Mouse (Mus musculus): ENCODE measurements around the gene Tbc1d1. TPM values are rescaled to one million over a fixed set of nuclear protein-coding genes. Genes with fewer than 3 reads are reported as not detected.
A peak's percentile ranks its signal among the peaks of the same experiment; 100 is the strongest.
"Not testable (repeated sequence)": the region's sequence is repeated elsewhere in the genome, so short reads cannot be mapped to it uniquely, and the experiment has no call there.

Gene Tbc1d1
- total RNA-seq, 2 experiments from 2014 or later, result 17.0 to 20.2 TPM

DNA sequence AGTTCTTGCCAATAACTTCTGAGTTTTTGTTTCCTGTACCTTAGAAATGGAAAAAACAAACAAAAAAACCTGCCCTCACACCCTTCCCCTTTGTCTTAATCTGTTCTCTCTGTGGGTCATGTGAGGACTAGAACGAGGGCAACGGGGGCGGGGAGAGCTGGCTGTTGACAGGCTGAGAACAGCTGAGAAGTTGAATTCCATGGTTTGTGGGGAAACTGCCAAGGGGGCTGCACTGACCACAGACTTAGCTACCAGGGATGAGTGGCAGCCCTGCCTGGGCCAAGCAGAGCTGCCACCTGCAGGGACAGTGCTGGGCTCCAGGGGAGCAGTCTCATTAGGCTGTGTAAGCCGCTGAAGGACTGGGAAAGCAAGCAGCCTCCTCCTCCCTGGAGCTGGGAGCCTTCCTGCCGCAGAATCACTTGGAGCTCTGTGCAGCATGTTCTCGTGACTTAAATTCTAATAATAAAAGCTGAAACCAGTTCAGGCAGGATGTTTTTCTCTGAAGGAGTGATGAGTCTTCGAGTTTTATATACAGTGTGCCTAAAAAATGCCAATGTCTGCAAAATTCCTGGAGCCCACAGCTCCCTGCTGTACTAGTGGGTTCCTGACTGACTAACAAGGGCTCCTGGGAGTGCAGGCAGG lies 180.8 kb downstream of the Tbc1d1 start:
- intact Hi-C loops (cut with DNase I), result no loop called here
- peak; percentile 73 for DNase-seq (ENCODE audit: low spot score)

DNA sequence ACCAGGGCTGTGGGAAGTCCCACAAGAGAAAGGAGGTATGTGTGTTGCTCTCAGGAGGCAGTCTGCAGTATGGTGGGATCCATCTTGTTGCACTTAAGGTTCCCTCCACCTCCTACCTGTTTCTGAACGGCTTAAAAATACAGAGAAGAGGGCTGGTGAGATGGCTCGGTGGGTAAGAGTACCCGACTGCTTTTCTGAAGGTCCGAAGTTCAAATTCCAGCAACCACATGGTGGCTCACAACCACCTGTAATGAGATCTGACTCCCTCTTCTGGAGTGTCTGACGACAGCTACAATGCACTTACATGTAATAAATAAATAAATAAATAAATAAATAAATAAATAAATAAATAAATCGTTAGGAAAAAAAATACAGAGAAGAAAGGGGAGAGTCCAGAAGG lies 182.7 kb downstream of the Tbc1d1 start:
- DNase-seq (ENCODE audit: low spot score); intact Hi-C loops (cut with DNase I): not testable (repeated sequence)

DNA sequence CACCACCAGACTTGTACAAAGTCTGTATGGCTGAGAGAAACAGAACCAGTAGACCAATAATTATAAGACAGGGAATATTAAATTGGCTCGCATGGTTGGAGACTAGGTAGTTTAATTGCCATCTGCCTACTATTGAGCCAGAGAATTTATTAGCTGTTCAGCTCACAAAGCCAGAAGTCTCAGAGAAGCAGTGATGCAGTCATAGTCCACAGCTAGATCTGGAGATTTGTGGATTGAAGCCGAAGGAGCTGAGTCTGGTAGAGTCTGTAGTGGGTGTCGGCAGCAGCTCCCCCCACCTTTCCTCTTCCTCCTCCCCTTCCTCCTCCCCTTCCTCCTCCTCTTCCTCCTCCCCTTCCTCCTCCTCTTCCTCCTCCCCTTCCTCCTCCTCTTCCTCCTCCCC lies 184.3 kb downstream of the Tbc1d1 start:
- intact Hi-C loops (cut with DNase I), result loop anchor here (5.0 kb wide), 1 partner anchor 37 kb away; no protein-coding TSS in a partner anchor
- no peak for DNase-seq (ENCODE audit: low spot score)

GRCm38 (mm10) chr5:64341671-64342070 lies 185.6 kb downstream of the Tbc1d1 start:
- intact Hi-C loops (cut with DNase I), result loop anchor here (5.0 kb wide), 1 partner anchor 36 kb away; no protein-coding TSS in a partner anchor
- DNase-seq (ENCODE audit: low spot score), result no peak

DNA sequence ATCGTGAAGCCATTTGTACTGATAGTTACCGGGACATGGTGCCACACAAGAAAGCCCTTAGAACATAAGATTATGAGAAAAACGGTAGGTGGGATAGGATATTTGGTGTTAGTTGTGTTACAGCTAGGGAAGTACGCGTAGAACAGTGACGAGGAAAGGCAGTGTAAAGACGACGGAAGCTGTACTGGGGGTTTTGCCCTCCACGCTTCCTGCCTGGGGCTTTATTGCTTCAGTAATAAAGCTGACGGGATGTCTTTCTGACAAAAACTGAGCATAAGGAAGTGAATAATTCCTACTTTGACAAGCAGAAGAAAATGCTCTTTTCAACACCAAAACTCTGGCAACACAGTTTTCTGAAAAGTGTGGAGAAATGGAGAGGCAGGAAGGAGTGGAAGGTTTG lies 186.0 kb downstream of the Tbc1d1 start:
- DNase-seq (ENCODE audit: low spot score), result no peak
- intact Hi-C loops (cut with DNase I), result loop anchor here (5.0 kb wide), 1 partner anchor 35 kb away; no protein-coding TSS in a partner anchor

- DNase-seq (ENCODE audit: low spot score), result no peak
- intact Hi-C loops (cut with DNase I), result loop anchor here (2.0 to 5.0 kb wide), 2 partner anchors 33 to 49 kb away; no protein-coding TSS in a partner anchor
These were observed 188.0 kb downstream of the Tbc1d1 start for GRCm38 (mm10) chr5:64343972-64344700.

GRCm38 (mm10) chr5:64345181-64345735 lies 189.2 kb downstream of the Tbc1d1 start:
- no peak for DNase-seq (ENCODE audit: low spot score)
- intact Hi-C loops (cut with DNase I), result loop anchor here (2.0 kb wide), 1 partner anchor 50 kb away; no protein-coding TSS in a partner anchor

DNA sequence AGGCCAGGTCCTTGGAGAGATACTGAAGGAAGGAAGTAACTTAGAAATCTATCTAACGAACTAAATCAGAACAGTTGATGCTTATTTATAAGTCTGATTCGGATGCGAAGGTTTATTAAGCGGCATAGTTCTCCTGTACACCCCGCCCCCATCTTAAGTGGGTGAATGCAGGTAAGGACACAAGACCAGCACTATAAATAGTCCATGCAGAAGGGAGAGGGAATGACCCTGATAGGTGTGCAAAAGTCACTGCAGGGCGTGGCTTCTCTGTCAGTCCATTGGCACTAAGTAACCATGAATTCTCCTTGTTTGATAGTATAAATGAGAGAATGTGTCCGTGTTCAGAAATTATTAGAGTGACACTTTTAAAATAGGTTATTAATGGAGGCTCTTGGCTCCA lies 189.7 kb downstream of the Tbc1d1 start:
- intact Hi-C loops (cut with DNase I), result loop anchor here (2.0 kb wide), 1 partner anchor 51 kb away; no protein-coding TSS in a partner anchor
- no peak for DNase-seq (ENCODE audit: low spot score)

DNA sequence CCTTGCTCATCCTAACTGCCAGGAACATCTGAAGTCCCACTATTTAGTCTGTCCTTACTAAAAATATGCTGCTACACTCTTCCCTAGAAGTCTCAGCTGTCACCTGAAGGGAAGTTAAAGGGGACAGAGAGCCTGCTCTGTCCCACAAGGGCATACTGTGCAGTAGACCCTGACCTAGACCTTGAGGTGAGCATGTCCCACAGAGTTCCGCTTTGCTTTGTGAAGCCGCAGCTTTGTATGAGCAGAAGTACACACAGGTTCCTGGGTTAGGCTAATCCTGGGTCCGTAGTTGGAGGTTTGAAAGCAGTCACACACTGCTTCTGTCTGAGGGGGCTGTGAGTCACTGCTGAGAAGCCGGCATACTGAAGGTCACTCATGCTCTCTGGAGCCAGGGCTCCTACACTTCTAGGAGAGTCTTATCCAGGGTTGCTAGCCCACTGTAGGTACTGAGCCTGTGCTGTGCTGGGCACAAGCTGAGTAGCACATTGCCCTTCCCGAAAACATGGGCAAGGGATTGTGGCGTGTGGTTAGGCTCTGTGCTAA lies 190.3 kb downstream of the Tbc1d1 start:
- DNase-seq (ENCODE audit: low spot score), result no peak
- intact Hi-C loops (cut with DNase I), result no loop called here

DNA sequence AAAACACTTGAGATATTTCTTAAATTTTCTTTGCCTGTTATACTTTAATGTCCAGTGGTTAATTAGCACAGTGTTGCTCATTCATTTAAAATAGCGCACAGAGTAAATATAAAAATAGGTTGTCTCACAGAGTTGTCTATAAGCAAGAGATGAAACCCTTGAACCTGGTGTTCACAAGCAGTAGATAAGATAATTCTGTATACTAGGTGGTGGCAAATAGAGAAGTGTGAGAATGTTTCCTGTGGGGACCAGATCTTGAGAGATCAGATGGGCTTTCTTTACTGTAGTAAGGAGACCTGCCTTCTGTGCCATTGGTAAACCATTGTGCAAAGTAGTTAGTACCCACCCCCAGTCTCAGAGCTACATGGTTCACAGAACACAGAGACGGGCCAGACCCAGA lies 192.1 kb downstream of the Tbc1d1 start:
- intact Hi-C loops (cut with DNase I), result no loop called here
- DNase-seq (ENCODE audit: low spot score), result no peak

DNA sequence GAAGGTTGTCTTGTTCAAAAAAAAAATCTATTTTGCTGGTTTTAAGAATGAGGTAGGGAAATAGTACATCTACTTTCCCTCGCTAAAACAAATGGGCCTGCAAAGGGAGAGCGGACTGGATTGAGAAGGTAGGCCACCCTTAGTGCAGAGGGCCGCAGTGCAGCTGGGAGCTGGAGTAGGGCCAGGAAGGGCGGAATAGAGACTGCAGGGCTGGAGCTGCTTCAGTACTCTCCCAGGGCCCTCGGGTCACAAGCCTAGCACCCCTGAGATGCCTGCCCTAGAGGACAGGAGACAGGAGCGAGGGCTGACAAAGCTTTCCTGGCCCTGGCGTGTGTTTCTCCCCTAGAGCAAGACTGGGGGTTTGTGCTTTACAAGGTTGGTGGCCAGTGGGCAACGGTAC lies 192.7 kb downstream of the Tbc1d1 start:
- intact Hi-C loops (cut with DNase I), result no loop called here
- DNase-seq (ENCODE audit: low spot score), result no peak

- intact Hi-C loops (cut with DNase I), result no loop called here
- no peak for DNase-seq (ENCODE audit: low spot score)
These were observed 195.9 kb downstream of the Tbc1d1 start for GRCm38 (mm10) chr5:64351968-64352367.

GRCm38 (mm10) chr5:64358639-64359584 lies 202.8 kb downstream of the Tbc1d1 start:
- intact Hi-C loops (cut with DNase I), result no loop called here
- no peak for DNase-seq (ENCODE audit: low spot score)

- intact Hi-C loops (cut with DNase I), result no loop called here
- DNase-seq (ENCODE audit: low spot score), result no peak
These were observed 204.2 kb downstream of the Tbc1d1 start for GRCm38 (mm10) chr5:64360147-64360875.

GRCm38 (mm10) chr5:64360876-64361268 lies 204.8 kb downstream of the Tbc1d1 start:
- DNase-seq (ENCODE audit: low spot score); intact Hi-C loops (cut with DNase I): not testable (repeated sequence)

GRCm38 (mm10) chr5:64363859-64364406 lies 207.8 kb downstream of the Tbc1d1 start:
- intact Hi-C loops (cut with DNase I), result loop anchor here (2.0 kb wide), 1 partner anchor 37 kb away; no protein-coding TSS in a partner anchor

DNA sequence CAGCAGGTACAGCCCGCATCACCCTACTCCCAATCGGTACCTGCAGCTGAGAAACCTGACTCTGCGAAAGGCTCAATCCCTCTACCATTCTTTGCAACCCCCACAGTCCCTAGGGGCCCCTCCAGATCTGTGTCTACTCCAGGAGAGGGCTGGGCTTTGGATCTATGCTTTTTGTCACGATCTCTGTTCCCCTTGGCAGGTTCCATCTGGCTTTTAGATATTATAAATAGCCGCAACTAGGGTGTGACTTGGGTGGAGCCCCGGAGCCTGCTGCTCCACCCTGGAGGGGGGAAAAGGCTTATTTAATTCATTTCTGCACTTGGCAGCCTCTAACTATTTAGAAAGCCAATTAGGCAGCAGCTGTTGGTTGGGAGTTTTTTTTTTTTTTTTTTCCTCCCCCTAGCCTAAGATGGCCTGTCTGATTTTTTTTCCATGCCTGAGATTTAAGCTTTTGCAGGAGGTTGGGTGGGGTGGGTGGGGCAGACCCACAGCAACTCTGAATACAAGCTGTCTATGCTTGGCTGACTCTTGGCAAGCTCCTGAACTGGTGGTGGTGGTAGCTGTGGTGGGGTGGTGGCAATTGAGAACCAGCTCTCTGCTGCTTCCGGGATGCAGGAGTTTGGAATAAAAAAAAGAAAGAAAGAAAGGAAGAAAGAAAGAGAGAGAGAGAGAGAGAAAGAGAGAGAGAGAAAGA lies 208.5 kb downstream of the Tbc1d1 start:
- peak; percentile 64 for DNase-seq (ENCODE audit: low spot score)
- intact Hi-C loops (cut with DNase I), result loop anchor here (2.0 kb wide), 1 partner anchor 38 kb away; no protein-coding TSS in a partner anchor

More at GRCm38 (mm10) chr5:64363859-64364406, 207.8 kb downstream of the Tbc1d1 start:
- no peak for DNase-seq (ENCODE audit: low spot score)
